Comparison of ENCODE assay signal across 9 mouse cellular contexts in the genomic region with DNA sequence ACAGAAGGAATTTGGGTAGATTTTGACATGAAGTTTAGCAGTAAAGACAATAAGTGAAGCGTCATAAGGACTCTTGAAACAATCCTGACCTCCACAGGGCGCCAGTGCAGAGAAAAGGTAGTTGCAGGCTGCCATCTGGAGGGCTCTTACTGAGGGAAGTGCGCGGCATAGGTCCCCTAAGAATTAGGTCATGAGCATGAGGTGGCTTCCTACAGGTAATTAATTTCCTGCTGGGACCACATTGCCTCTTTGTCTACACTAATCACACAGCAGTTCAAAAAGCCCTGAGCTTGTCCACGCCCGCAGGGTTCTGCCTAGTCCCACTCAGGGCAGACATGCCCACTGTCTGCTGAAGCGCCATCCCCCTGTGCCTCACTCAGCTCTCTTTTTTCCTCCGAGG. TPM values are rescaled to one million over a fixed set of nuclear protein-coding genes. Genes with fewer than 3 reads are reported as not detected.
A peak's percentile ranks its signal among the peaks of the same experiment; 100 is the strongest.
DNase-seq lines count a peak whose midpoint lies in the region; ATAC-seq and TF ChIP-seq lines count a peak whose summit lies in the region.
"Had no signal": no experiment of that assay in that cellular context is flagged by ENCODE, and none has a peak within 500 bp of the region (broad histone marks: within the 10 kb centered on the region; RNA-seq: fewer than 3 reads in every experiment).

No protein-coding gene starts in this region.

- no peak overlapping the region for H3K9ac ChIP-seq in hindbrain, embryonic 15.5 days

- peaks cover 26% of the 10 kb centered on the region for H3K4me1 ChIP-seq in hindbrain, embryonic 15.5 days (replicated peaks)

- no peaks in the 10 kb centered on the region for H3K27me3 ChIP-seq in hindbrain, embryonic 15.5 days
- H3K27me3 ChIP-seq: megakaryocyte, embryonic 14.5 days had no signal

- ATAC-seq in hindbrain, embryonic 15.5 days (ENCODE audit: low FRiP score, low read depth), result peak; percentile 66

- H3K36me3 ChIP-seq in hindbrain, embryonic 15.5 days, result no peaks in the 10 kb centered on the region

- no peaks in the 10 kb centered on the region for H3K9me3 ChIP-seq in hindbrain, embryonic 15.5 days

- H3K27ac ChIP-seq in layer of hippocampus, adult 2 months, result peak overlapping the region; percentile 82
- peak overlapping the region; percentile 56; the same call in 1 of the 2 replicates for H3K27ac ChIP-seq in hindbrain, embryonic 15.5 days (replicated peaks)

- no peak overlapping the region for H3K4me2 ChIP-seq in hindbrain, embryonic 15.5 days

- H3K4me3 ChIP-seq in layer of hippocampus, adult 2 months, result no peak overlapping the region
- no peak overlapping the region for H3K4me3 ChIP-seq in hindbrain, embryonic 15.5 days
- H3K4me3 ChIP-seq: megakaryocyte, embryonic 14.5 days had no signal

- DNase-seq in layer of hippocampus, adult 2 months (ENCODE audit: low spot score in 2 of 2), result no peak
- DNase-seq in layer of hippocampus, adult 8-10 months (ENCODE audit: low spot score in 2 of 2), result no peak
- DNase-seq in cerebellum, postnatal 25 days, result peak; percentile 84 to 89
- DNase-seq in retina, embryonic 14.5 days (ENCODE audit: low spot score), result peak; percentile 77
- DNase-seq in adrenal gland, adult 18-20 months (ENCODE audit: low spot score in 2 of 2), result no peak
- DNase-seq in right cerebral cortex, adult 18-20 months, result no peak
- DNase-seq in urinary bladder, postnatal 14 days (ENCODE audit: low spot score), result no peak

- WGBS in hindbrain, embryonic 15.5 days, result 25% methylated on average over 8 of the region's 8 CpGs

- peak; percentile 60 for TF ChIP-seq CTCF in layer of hippocampus, adult 2 months (conservative IDR thresholded peaks at IDR 0.05)

RNA-seq across cellular contexts. Expression of a gene that starts 53.3 kb away (rescaled TPM):
- 10 to 100 TPM; 26.4 to 28.8 TPM for total RNA-seq in layer of hippocampus, adult 2 months (2021)
- 10 to 100 TPM; 26.2 to 32.4 (median 31.0) TPM for total RNA-seq in layer of hippocampus, adult 8-10 months (2022)
- polyA plus RNA-seq in hindbrain, embryonic 15.5 days (2015; fragmentation: Nextera tagmentation; extraction: Ambion mirVana), result 47.1 and 48.2 TPM in 2 replicates
- total RNA-seq in adrenal gland, adult 18-20 months (2021), result 10 to 100 TPM; 51.5 to 73.9 TPM

Comparison
In these comparisons a context has a peak if more than half of its experiments do, and no peak if none do; other contexts are left out.
1. DNase-seq: peak in cerebellum, postnatal 25 days (2 of 2) and retina, embryonic 14.5 days (single experiment); none in layer of hippocampus, adult 2 months (0 of 2), layer of hippocampus, adult 8-10 months (0 of 2), adrenal gland, adult 18-20 months (0 of 2), right cerebral cortex, adult 18-20 months (single experiment) and urinary bladder, postnatal 14 days (single experiment).